Mouse (Mus musculus) MEL (cell line): Measurements from ENCODE around the gene 1110008P14Rik. TPM values are rescaled to one million over a fixed set of nuclear protein-coding genes. Genes with fewer than 3 reads are reported as not detected.

Experiments used
- DNase-seq: peaks from one replicate; pipeline ENCODE4 v3.0.0; 2011; ENCODE audit warnings: low read depth, low spot score
- H3K27ac ChIP-seq: 2 replicates; pipeline ENCODE4 v1.5.1; 2012; ENCODE audit warnings: low read depth, mild to moderate bottlenecking, control low read depth, low read length, moderate library complexity; ENCODE audit not compliant: control insufficient read depth
- H3K27me3 ChIP-seq, 2 experiments: fragments of 150-350 bp in 1 of 2; sonication (generic) in 1 of 2; 2 replicates each; pipeline ENCODE4 v1.6.1; 2012; ENCODE audit warnings: low read length in 2 of 2, mild to moderate bottlenecking in 2 of 2, improper control_type of control experiment in 1 of 2, moderate library complexity in 1 of 2; ENCODE audit not compliant: insufficient read depth in 2 of 2, control insufficient read depth in 1 of 2
- H3K36me3 ChIP-seq, 2 experiments: 2 replicates each; pipeline ENCODE4 v1.6.1; 2012 to 2014; ENCODE audit warnings: low read length in 2 of 2, improper control_type of control experiment in 1 of 2, inconsistent platforms in 1 of 2, mild to moderate bottlenecking in 1 of 2; ENCODE audit not compliant: insufficient read depth in 2 of 2, control insufficient read depth in 1 of 2
- H3K4me1 ChIP-seq, 2 experiments: fragments of 150-350 bp in 1 of 2; sonication (generic) in 1 of 2; 2 replicates each; pipeline ENCODE4 v1.6.1; 2012; ENCODE audit warnings: low read length in 2 of 2, improper control_type of control experiment in 1 of 2, mild to moderate bottlenecking in 1 of 2; ENCODE audit not compliant: insufficient read depth in 2 of 2, control insufficient read depth in 1 of 2
- H3K4me3 ChIP-seq, 2 experiments: fragments of 150-350 bp in 1 of 2; sonication (generic) in 1 of 2; 2 replicates each; pipeline ENCODE4 v1.5.1; 2012; ENCODE audit warnings: low read depth in 2 of 2, low read length in 2 of 2, mild to moderate bottlenecking in 2 of 2, moderate library complexity in 2 of 2, control low read depth in 1 of 2, improper control_type of control experiment in 1 of 2; ENCODE audit not compliant: control insufficient read depth in 1 of 2, insufficient read depth in 1 of 2
- H3K79me2 ChIP-seq: 2 replicates; pipeline ENCODE4 v1.6.1; 2012; ENCODE audit warnings: mild to moderate bottlenecking, low read length, moderate library complexity; ENCODE audit not compliant: control insufficient read depth, poor library complexity, insufficient read depth
- H3K9ac ChIP-seq: 2 replicates; pipeline ENCODE4 v1.6.1; 2012; ENCODE audit warnings: low read depth, mild to moderate bottlenecking, control low read depth, low read length, moderate library complexity; ENCODE audit not compliant: control insufficient read depth, poor library complexity, severe bottlenecking
- H3K9me3 ChIP-seq: fragments of 150-350 bp; sonication (generic); replicated peaks from 2 replicates; pipeline ENCODE4 v1.6.1; 2012; ENCODE audit warnings: mild to moderate bottlenecking, low read length, improper control_type of control experiment, moderate library complexity; ENCODE audit not compliant: insufficient read depth
- BHLHE40 ChIP-seq: IDR thresholded peaks from 2 replicates; pipeline ENCODE4 v1.6.1; 2012; ENCODE audit warnings: low read depth, mild to moderate bottlenecking, inconsistent platforms, low read length, improper control_type of control experiment, borderline replicate concordance
- CHD1 ChIP-seq: IDR thresholded peaks from 2 replicates; pipeline ENCODE4 v1.6.1; 2012; ENCODE audit warnings: low read depth, mild to moderate bottlenecking, inconsistent platforms, low read length, improper control_type of control experiment
- CHD2 ChIP-seq: IDR thresholded peaks from 2 replicates; pipeline ENCODE4 v1.6.1; 2011; ENCODE audit warnings: low read length, improper control_type of control experiment
- E2F4 ChIP-seq: IDR thresholded peaks from 2 replicates; pipeline ENCODE4 v1.6.1; 2011; ENCODE audit warnings: low read depth, low read length, improper control_type of control experiment, borderline replicate concordance
- ETS1 ChIP-seq: IDR thresholded peaks from 2 replicates; pipeline ENCODE4 v1.6.1; 2012; ENCODE audit warnings: low read depth, mild to moderate bottlenecking, inconsistent platforms, low read length, improper control_type of control experiment, moderate library complexity
- GABPA ChIP-seq: IDR thresholded peaks from 2 replicates; pipeline ENCODE4 v1.6.1; 2012; ENCODE audit warnings: low read depth, mild to moderate bottlenecking, inconsistent platforms, low read length, improper control_type of control experiment, moderate library complexity
- JUND ChIP-seq: IDR thresholded peaks from 2 replicates; pipeline ENCODE4 v1.6.1; 2011; ENCODE audit warnings: low read depth, mild to moderate bottlenecking, improper control_type of control experiment, low read length
- KAT2A ChIP-seq: conservative IDR thresholded peaks from 2 replicates; pipeline ENCODE4 v1.6.1; 2012; ENCODE audit warnings: low read depth, low read length, improper control_type of control experiment, inconsistent platforms
- MAFK ChIP-seq: IDR thresholded peaks from 2 replicates; pipeline ENCODE4 v1.6.1; 2011; ENCODE audit warnings: low read depth, mild to moderate bottlenecking, low read length, improper control_type of control experiment, borderline replicate concordance
- MAZ ChIP-seq: IDR thresholded peaks from 2 replicates; pipeline ENCODE4 v1.6.1; 2012; ENCODE audit warnings: low read depth, mild to moderate bottlenecking, inconsistent platforms, low read length, improper control_type of control experiment
- MEF2A ChIP-seq: IDR thresholded peaks from 2 replicates; pipeline ENCODE4 v1.6.1; 2014; ENCODE audit warnings: low read depth, mild to moderate bottlenecking, inconsistent platforms, low read length, improper control_type of control experiment; ENCODE audit not compliant: poor library complexity, insufficient replicate concordance, severe bottlenecking; ENCODE audit errors: extremely low read depth
- MYC ChIP-seq: IDR thresholded peaks from 2 replicates; pipeline ENCODE4 v1.6.1; 2011; ENCODE audit warnings: low read depth, mild to moderate bottlenecking, low read length, improper control_type of control experiment, moderate library complexity
- RAD21 ChIP-seq: IDR thresholded peaks from 2 replicates; pipeline ENCODE4 v1.6.1; 2011; ENCODE audit warnings: mild to moderate bottlenecking, low read depth, low read length, improper control_type of control experiment
- RCOR1 ChIP-seq: IDR thresholded peaks from 2 replicates; pipeline ENCODE4 v1.6.1; 2012; ENCODE audit warnings: low read depth, mild to moderate bottlenecking, inconsistent platforms, low read length, improper control_type of control experiment
- SMC3 ChIP-seq: IDR thresholded peaks from 2 replicates; pipeline ENCODE4 v1.6.1; 2011; ENCODE audit warnings: low read depth, low read length, improper control_type of control experiment
- TBP ChIP-seq: IDR thresholded peaks from 2 replicates; pipeline ENCODE4 v1.8.0; 2011; ENCODE audit warnings: low read depth, low read length, improper control_type of control experiment
- ZC3H11A ChIP-seq: IDR thresholded peaks from 2 replicates; pipeline ENCODE4 v1.6.1; 2012; ENCODE audit warnings: low read depth, mild to moderate bottlenecking, inconsistent platforms, low read length, improper control_type of control experiment
- ZMIZ1 ChIP-seq: IDR thresholded peaks from 2 replicates; pipeline ENCODE4 v1.6.1; 2012; ENCODE audit warnings: low read depth, mild to moderate bottlenecking, inconsistent platforms, low read length, improper control_type of control experiment, moderate library complexity
- polyA plus RNA-seq, 2 experiments: library from polyadenylated mRNA; stranded (reverse) in 1 of 2; unstranded in 1 of 2; fragments of >175 nt in 1 of 2; fragments of >200 nt in 1 of 2; gene quantifications; 2 replicates each; pipeline versions ENCODE4 v1.2.1 to v1.2.4; 2012; ENCODE audit warnings: low replicate concordance in 2 of 2, low read depth in 1 of 2; ENCODE audit not compliant: insufficient read length in 2 of 2, insufficient read depth in 1 of 2, missing spikeins in 1 of 2
- total RNA-seq: library from RNA; depleted of rRNA; stranded (reverse); fragments of 300-350 nt; gene quantifications from 2 replicates; pipeline ENCODE4 v1.2.3, GENCODE M21; 2012

1110008P14Rik gene
- total and polyA plus RNA-seq, 3 experiments: 62.9 to 63.5 TPM; not detected in 1

DNA sequence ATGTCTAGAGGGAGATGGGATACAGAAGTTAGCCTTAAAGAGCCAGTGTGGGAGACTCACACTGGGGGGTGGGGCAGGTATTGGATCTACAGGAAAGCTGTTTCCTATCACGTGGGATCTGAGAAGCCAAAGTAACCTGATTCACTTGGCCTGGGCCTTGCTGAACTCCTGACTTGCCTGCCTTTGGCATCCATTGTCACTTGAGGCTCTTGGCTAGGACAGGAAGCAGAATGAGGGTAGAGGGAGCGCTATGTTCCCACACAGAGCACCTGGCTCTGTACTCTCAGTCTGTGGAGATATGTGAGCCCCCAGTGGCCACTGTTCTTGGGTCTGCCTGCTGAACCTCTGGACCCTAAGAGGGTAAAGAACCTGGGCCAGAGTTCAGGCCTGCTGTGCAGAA, 34.8 kb upstream of the 1110008P14Rik start:
- Histone ChIP-seq H3K9ac (no peak overlapping the region), H3K4me3 (no peak overlapping the region), H3K27me3 (no peaks in the 10 kb centered on the region), H3K9me3 (no peaks in the 10 kb centered on the region), H3K4me1 (peaks cover under 1 to 2% of the 10 kb centered on the region in 2 experiments; a peak in 3 of 4 replicates), H3K27ac (no peak overlapping the region), H3K36me3 (peaks cover 0 to 3% of the 10 kb centered on the region in 2 experiments; a peak in 3 of 4 replicates), H3K79me2 (no peaks in the 10 kb centered on the region)
- DNase-seq: no peak
- no peak for TF ChIP-seq MYC
- TF ChIP-seq CHD2: no peak
- TF ChIP-seq ETS1: no peak
- no peak for TF ChIP-seq CHD1
- TF ChIP-seq E2F4: no peak
- no peak for TF ChIP-seq RAD21
- no peak for TF ChIP-seq KAT2A
- no peak for TF ChIP-seq MAZ
- no peak for TF ChIP-seq ZC3H11A
- no peak for TF ChIP-seq BHLHE40

DNA sequence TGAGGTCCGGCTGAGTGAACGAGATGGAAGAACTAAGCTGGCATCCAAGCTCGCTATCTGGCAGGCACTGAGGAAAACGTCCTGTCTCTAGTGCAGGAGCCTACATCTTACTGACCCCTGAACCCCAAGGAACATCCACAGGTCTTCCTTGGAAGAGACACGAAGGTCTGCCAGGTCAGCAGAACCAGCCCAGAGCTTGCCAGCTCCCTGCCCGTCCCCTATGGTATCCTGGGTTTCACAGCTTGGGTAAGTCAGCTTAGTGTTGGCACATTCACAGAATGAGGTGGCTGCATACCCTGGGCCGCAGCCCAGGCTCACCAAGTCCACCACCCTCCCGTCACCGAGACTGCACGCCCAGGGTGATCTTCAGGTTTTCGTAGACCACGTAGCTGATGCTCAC, 34.1 kb upstream of the 1110008P14Rik start:
- H3K27me3 ChIP-seq: no peaks in the 10 kb centered on the region
- no peaks in the 10 kb centered on the region for H3K79me2 ChIP-seq
- H3K9me3 ChIP-seq: no peaks in the 10 kb centered on the region
- H3K4me3 ChIP-seq: no peak overlapping the region
- H3K36me3 ChIP-seq: no peaks in the 10 kb centered on the region; a peak in 1 of 4 replicates
- H3K4me1 ChIP-seq: no peaks in the 10 kb centered on the region
- H3K27ac ChIP-seq: no peak overlapping the region
- no peak overlapping the region for H3K9ac ChIP-seq
- no peak for DNase-seq
- no peak for TF ChIP-seq RCOR1
- TF ChIP-seq MAZ: no peak
- TF ChIP-seq MYC: no peak
- TF ChIP-seq RAD21: no peak
- no peak for TF ChIP-seq CHD2
- TF ChIP-seq KAT2A: no peak
- TF ChIP-seq ZMIZ1: no peak
- TF ChIP-seq MAFK: no peak
- TF ChIP-seq JUND: no peak
- no peak for TF ChIP-seq MEF2A
- TF ChIP-seq SMC3: no peak
- no peak for TF ChIP-seq TBP
- no peak for TF ChIP-seq GABPA
